10 mouse cellular contexts compared by ENCODE assay signal in the genomic region with DNA sequence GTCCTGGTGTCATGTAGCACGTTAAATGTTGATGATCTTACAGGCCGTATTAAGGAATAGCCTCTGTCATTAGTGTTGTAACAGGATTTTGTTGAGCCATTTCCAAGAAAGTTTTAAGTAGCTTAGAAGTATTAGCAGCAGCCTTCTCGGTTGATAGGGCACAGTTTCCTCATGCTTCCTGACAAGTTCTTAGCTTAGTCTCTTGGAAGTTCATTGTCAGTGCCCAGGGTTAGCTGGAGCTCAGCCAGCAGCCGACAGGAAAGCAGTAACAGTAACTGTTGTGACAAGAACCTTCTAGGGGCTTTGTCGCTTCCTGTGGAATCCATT. TPM values are rescaled to one million over a fixed set of nuclear protein-coding genes. Genes with fewer than 3 reads are reported as not detected.
A peak's percentile ranks its signal among the peaks of the same experiment; 100 is the strongest.
DNase-seq lines count a peak whose midpoint lies in the region; ATAC-seq and TF ChIP-seq lines count a peak whose summit lies in the region.
"Had no signal": no experiment of that assay in that cellular context is flagged by ENCODE, and none has a peak within 500 bp of the region (broad histone marks: within the 10 kb centered on the region; RNA-seq: fewer than 3 reads in every experiment).

No protein-coding gene starts in this region.

- H3K4me2 ChIP-seq in hindbrain, embryonic 15.5 days = no peak overlapping the region
- no peak overlapping the region for H3K4me2 ChIP-seq in hindbrain, embryonic 11.5 days (replicated peaks; ENCODE audit: low read depth, low read length)
- H3K4me2 ChIP-seq in lung, embryonic 16.5 days (ENCODE audit: low read depth, low read length) = no peak overlapping the region
- H3K4me2 ChIP-seq: midbrain, embryonic 12.5 days had no signal

- H3K4me3 ChIP-seq in hindbrain, embryonic 15.5 days = no peak overlapping the region
- no peak overlapping the region for H3K4me3 ChIP-seq in hindbrain, embryonic 11.5 days (ENCODE audit: low read depth, low read length)
- H3K4me3 ChIP-seq in kidney, adult 2 months (ENCODE audit: insufficient read depth, low read depth, low read length) = no peak overlapping the region
- H3K4me3 ChIP-seq in lung, embryonic 16.5 days (ENCODE audit: low read length) = no peak overlapping the region
- H3K4me3 ChIP-seq: erythroblast, embryonic 14.5 days; midbrain, embryonic 12.5 days had no signal

- TF ChIP-seq CTCF in brain, embryonic 14.5 days (IDR thresholded peaks at IDR 0.05; ENCODE audit: borderline replicate concordance, extremely low read depth, insufficient read depth, insufficient read length) = no peak
- TF ChIP-seq CTCF in kidney, adult 2 months (conservative IDR thresholded peaks at IDR 0.05; ENCODE audit: insufficient read depth, insufficient read length, low read depth, low read length) = no peak

- H3K27me3 ChIP-seq in hindbrain, embryonic 15.5 days = no peaks in the 10 kb centered on the region
- H3K27me3 ChIP-seq in hindbrain, embryonic 11.5 days (ENCODE audit: control insufficient read depth, insufficient read depth, low read length) = no peaks in the 10 kb centered on the region
- H3K27me3 ChIP-seq in kidney, adult 2 months (replicated peaks; ENCODE audit: control insufficient read depth, insufficient read depth, low read length) = no peaks in the 10 kb centered on the region
- H3K27me3 ChIP-seq in lung, embryonic 16.5 days (ENCODE audit: control insufficient read depth, insufficient read depth, low read depth, low read length) = no peaks in the 10 kb centered on the region
- H3K27me3 ChIP-seq: midbrain, embryonic 12.5 days had no signal

- H3K4me1 ChIP-seq in hindbrain, embryonic 15.5 days (replicated peaks) = 0 out of 2 replicates have a peak, but pooled peaks cover 4% of the 10 kb centered on the region
- H3K4me1 ChIP-seq in hindbrain, embryonic 11.5 days (replicated peaks; ENCODE audit: control insufficient read depth, insufficient read depth, low read length) = 0 out of 2 replicates have a peak, but pooled peaks cover 2% of the 10 kb centered on the region
- peaks cover 2% of the 10 kb centered on the region; the same call in 1 of the 2 replicates for H3K4me1 ChIP-seq in kidney, adult 2 months (ENCODE audit: control insufficient read depth, insufficient read depth, low read length)
- H3K4me1 ChIP-seq in lung, embryonic 16.5 days (replicated peaks; ENCODE audit: control insufficient read depth, insufficient read depth, low read length) = peaks cover 14% of the 10 kb centered on the region

- no peak for ATAC-seq in hindbrain, embryonic 15.5 days (ENCODE audit: low FRiP score, low read depth)
- ATAC-seq in hindbrain, embryonic 11.5 days (ENCODE audit: low FRiP score) = no peak
- peak; percentile 70 for ATAC-seq in lung, embryonic 16.5 days (ENCODE audit: low read depth)

- no peak for TF ChIP-seq POLR2A in brain, embryonic 14.5 days (IDR thresholded peaks at IDR 0.05; ENCODE audit: borderline replicate concordance, extremely low read depth, insufficient read depth, insufficient read length, poor library complexity, severe bottlenecking)
- TF ChIP-seq POLR2A in kidney, adult 2 months (IDR thresholded peaks at IDR 0.05; ENCODE audit: low read depth, low read length) = no peak

- H3K9me3 ChIP-seq in hindbrain, embryonic 15.5 days = no peaks in the 10 kb centered on the region
- no peaks in the 10 kb centered on the region for H3K9me3 ChIP-seq in hindbrain, embryonic 11.5 days (ENCODE audit: control insufficient read depth, low read length)
- H3K9me3 ChIP-seq in lung, embryonic 16.5 days (ENCODE audit: control insufficient read depth, low read length) = no peaks in the 10 kb centered on the region
- H3K9me3 ChIP-seq: midbrain, embryonic 12.5 days had no signal

- H3K9ac ChIP-seq in hindbrain, embryonic 15.5 days = no peak overlapping the region
- H3K9ac ChIP-seq in hindbrain, embryonic 11.5 days (ENCODE audit: low read depth, low read length) = no peak overlapping the region
- no peak overlapping the region for H3K9ac ChIP-seq in lung, embryonic 16.5 days (ENCODE audit: low read length)
- H3K9ac ChIP-seq: midbrain, embryonic 12.5 days had no signal

- 0 out of 2 replicates have a peak overlapping the region, but pooled peaks have one; percentile 25 for H3K27ac ChIP-seq in hindbrain, embryonic 15.5 days (replicated peaks)
- no peak overlapping the region for H3K27ac ChIP-seq in hindbrain, embryonic 11.5 days (ENCODE audit: low read depth, low read length)
- no peak overlapping the region for H3K27ac ChIP-seq in kidney, adult 2 months (ENCODE audit: insufficient read depth, low read depth, low read length)
- peak overlapping the region; percentile 40 for H3K27ac ChIP-seq in lung, embryonic 16.5 days (ENCODE audit: low read length)
- H3K27ac ChIP-seq: midbrain, embryonic 12.5 days had no signal

- WGBS in hindbrain, embryonic 15.5 days = 57% methylated on average over 5 of the region's 5 CpGs
- WGBS in hindbrain, embryonic 11.5 days = 69% methylated on average over 5 of the region's 5 CpGs
- 19% methylated on average over 5 of the region's 5 CpGs for WGBS in kidney, adult 2 months
- WGBS in lung, embryonic 16.5 days = 13% methylated on average over 5 of the region's 5 CpGs

- DNase-seq in hindbrain, embryonic 11.5 days (ENCODE audit: low spot score) = no peak
- peak; percentile 84 for DNase-seq in brain, embryonic 14.5 days (ENCODE audit: low read depth)
- DNase-seq in kidney, adult 2 months = peak; percentile 81
- DNase-seq in thymus, adult 18-20 months = no peak
- DNase-seq in spleen, postnatal 36 days (ENCODE audit: low spot score in 2 of 2) = no peak
- no peak for DNase-seq in thymus, postnatal 25 days

- H3K36me3 ChIP-seq in hindbrain, embryonic 15.5 days = peaks cover 34% of the 10 kb centered on the region
- H3K36me3 ChIP-seq in hindbrain, embryonic 11.5 days (ENCODE audit: control insufficient read depth, insufficient read depth, low read length) = no peaks in the 10 kb centered on the region
- no peaks in the 10 kb centered on the region for H3K36me3 ChIP-seq in kidney, adult 2 months (ENCODE audit: control insufficient read depth, insufficient read depth, low read length)
- peaks cover 4% of the 10 kb centered on the region for H3K36me3 ChIP-seq in lung, embryonic 16.5 days (ENCODE audit: control insufficient read depth, insufficient read depth, low read length)

RNA-seq across cellular contexts. Expression of a gene that starts 14.1 kb away (rescaled TPM):
- 35.6 and 39.1 TPM in 2 replicates for polyA plus RNA-seq in hindbrain, embryonic 15.5 days (2015; fragmentation: Nextera tagmentation; extraction: Ambion mirVana)
- polyA plus RNA-seq in hindbrain, embryonic 11.5 days (2014; fragmentation: Nextera tagmentation; extraction: Ambion mirVana) = 26.4 and 31.1 TPM in 2 replicates
- 14.1 and 18.8 TPM in 2 replicates for polyA plus RNA-seq in brain, embryonic 14.5 days (2012; rRNA removed)
- polyA plus RNA-seq in kidney, adult 2 months (2012; rRNA removed) = 5.0 and 5.4 TPM in 2 replicates
- 34.7 and 38.1 TPM in 2 replicates for polyA plus RNA-seq in lung, embryonic 16.5 days (2015; fragmentation: Nextera tagmentation; extraction: Ambion mirVana)
- polyA plus RNA-seq: erythroblast, embryonic 14.5 days had no signal

RNA-seq across cellular contexts. Expression of a gene that starts 43.1 kb away (rescaled TPM):
- 5.8 and 6.4 TPM in 2 replicates for polyA plus RNA-seq in hindbrain, embryonic 15.5 days (2015; fragmentation: Nextera tagmentation; extraction: Ambion mirVana)
- 7.3 and 9.0 TPM in 2 replicates for polyA plus RNA-seq in hindbrain, embryonic 11.5 days (2014; fragmentation: Nextera tagmentation; extraction: Ambion mirVana)
- 3.2 and 7.0 TPM in 2 replicates for polyA plus RNA-seq in brain, embryonic 14.5 days (2012; rRNA removed)
- 5.8 and 6.9 TPM in 2 replicates for polyA plus RNA-seq in kidney, adult 2 months (2012; rRNA removed)
- 21.5 and 23.9 TPM in 2 replicates for polyA plus RNA-seq in lung, embryonic 16.5 days (2015; fragmentation: Nextera tagmentation; extraction: Ambion mirVana)

RNA-seq across cellular contexts. Expression of a gene that starts 44.0 kb away (rescaled TPM):
- 0.56 and 0.72 TPM in 2 replicates for polyA plus RNA-seq in hindbrain, embryonic 15.5 days (2015; fragmentation: Nextera tagmentation; extraction: Ambion mirVana)
- 2.0 and 4.6 TPM in 2 replicates for polyA plus RNA-seq in hindbrain, embryonic 11.5 days (2014; fragmentation: Nextera tagmentation; extraction: Ambion mirVana)
- polyA plus RNA-seq in brain, embryonic 14.5 days (2012; rRNA removed) = 1.3 and 2.7 TPM in 2 replicates
- 5.3 and 7.4 TPM in 2 replicates for polyA plus RNA-seq in kidney, adult 2 months (2012; rRNA removed)
- 14.8 and 20.6 TPM in 2 replicates for polyA plus RNA-seq in lung, embryonic 16.5 days (2015; fragmentation: Nextera tagmentation; extraction: Ambion mirVana)
- polyA plus RNA-seq: erythroblast, embryonic 14.5 days had no signal

Comparison
In these comparisons a context has a peak if more than half of its experiments do, and no peak if none do; other contexts are left out.
1. H3K27ac ChIP-seq: peak in hindbrain, embryonic 15.5 days (single experiment) and lung, embryonic 16.5 days (single experiment); none in hindbrain, embryonic 11.5 days (single experiment) and kidney, adult 2 months (single experiment).
2. DNase-seq: peak in brain, embryonic 14.5 days (single experiment) and kidney, adult 2 months (single experiment); none in hindbrain, embryonic 11.5 days (single experiment), thymus, adult 18-20 months (0 of 2), spleen, postnatal 36 days (0 of 2) and thymus, postnatal 25 days (single experiment).